ENCODE assay signal across 10 mouse cellular contexts in the genomic region with DNA sequence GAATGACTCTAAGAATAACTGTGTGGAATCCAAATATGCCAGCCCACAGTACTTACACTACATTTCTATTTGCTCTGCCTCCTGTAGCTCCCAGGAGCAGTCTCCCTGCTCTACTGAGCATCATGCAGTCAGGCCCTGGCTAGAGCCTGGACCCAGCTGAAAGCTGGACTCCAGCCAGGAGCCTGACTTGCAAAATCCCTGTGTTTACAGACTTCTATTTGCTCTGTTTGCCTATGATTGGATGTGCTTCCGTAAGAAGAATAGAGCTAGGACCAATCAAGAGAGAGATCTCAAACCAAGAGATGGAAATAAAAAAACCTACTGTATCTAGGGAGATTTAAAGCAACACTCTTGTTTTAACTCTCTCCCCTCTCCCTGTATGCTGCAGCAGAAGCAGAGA.
DNase-seq lines count a peak whose midpoint lies in the region; ATAC-seq lines count a peak whose summit lies in the region.
"Had no signal": no experiment of that assay in that cellular context is flagged by ENCODE, and none has a peak within 500 bp of the region (broad histone marks: within the 10 kb centered on the region; RNA-seq: fewer than 3 reads in every experiment).

No protein-coding gene starts in this region.

- H3K4me2 ChIP-seq in kidney, embryonic 14.5 days (replicated peaks; ENCODE audit: low read depth, low read length): no peak overlapping the region
- H3K4me2 ChIP-seq in hindbrain, embryonic 15.5 days: no peak overlapping the region
- no peak overlapping the region for H3K4me2 ChIP-seq in stomach, embryonic 16.5 days (ENCODE audit: low read depth, low read length)
- H3K4me2 ChIP-seq: heart, embryonic 15.5 days had no signal

- ATAC-seq in kidney, embryonic 14.5 days (ENCODE audit: low FRiP score, low TSS enrichment): peak; percentile 71; the same call in 1 of the 2 replicates
- peak; percentile 88 for ATAC-seq in hindbrain, embryonic 15.5 days (ENCODE audit: low FRiP score, low read depth)
- ATAC-seq in stomach, embryonic 16.5 days (ENCODE audit: insufficient read depth, low FRiP score): peak; percentile 92; the same call in 1 of the 2 replicates
- ATAC-seq in CD4-positive, CD25-positive, alpha-beta regulatory T cell, adult 4 months: no peak

- DNase-seq in kidney, postnatal 14 days: no peak
- peak; percentile 27 to 37 for DNase-seq in right cerebral cortex, postnatal 10 days (ENCODE audit: low spot score in 2 of 2)
- no peak for DNase-seq in right cerebral cortex, postnatal 25 days
- no peak for DNase-seq in embryo, embryonic 10 days (ENCODE audit: low spot score)

- no peak overlapping the region for H3K4me3 ChIP-seq in kidney, embryonic 14.5 days (ENCODE audit: low read length)
- no peak overlapping the region for H3K4me3 ChIP-seq in hindbrain, embryonic 15.5 days
- no peak overlapping the region for H3K4me3 ChIP-seq in stomach, embryonic 16.5 days (replicated peaks; ENCODE audit: low read length)
- H3K4me3 ChIP-seq: erythroblast, embryonic 14.5 days; heart, embryonic 15.5 days had no signal

- no peaks in the 10 kb centered on the region for H3K36me3 ChIP-seq in kidney, embryonic 14.5 days (ENCODE audit: control insufficient read depth, insufficient read depth, low read length)
- no peaks in the 10 kb centered on the region for H3K36me3 ChIP-seq in hindbrain, embryonic 15.5 days
- H3K36me3 ChIP-seq in stomach, embryonic 16.5 days (ENCODE audit: control insufficient read depth, insufficient read depth, low read length): no peaks in the 10 kb centered on the region
- H3K36me3 ChIP-seq: heart, embryonic 15.5 days had no signal

- no peak overlapping the region for H3K27ac ChIP-seq in kidney, embryonic 14.5 days (ENCODE audit: low read depth, low read length)
- H3K27ac ChIP-seq in hindbrain, embryonic 15.5 days (replicated peaks): peak overlapping the region; percentile 38; the same call in 1 of the 2 replicates
- H3K27ac ChIP-seq in stomach, embryonic 16.5 days (ENCODE audit: low read length): no peak overlapping the region
- H3K27ac ChIP-seq: heart, embryonic 15.5 days had no signal

- no peak overlapping the region for H3K9ac ChIP-seq in kidney, embryonic 14.5 days (ENCODE audit: low read depth, low read length)
- no peak overlapping the region for H3K9ac ChIP-seq in hindbrain, embryonic 15.5 days
- H3K9ac ChIP-seq in stomach, embryonic 16.5 days (ENCODE audit: low read length): no peak overlapping the region
- H3K9ac ChIP-seq: heart, embryonic 15.5 days had no signal

- no peaks in the 10 kb centered on the region for H3K4me1 ChIP-seq in kidney, embryonic 14.5 days (ENCODE audit: control insufficient read depth, insufficient read depth, low read length)
- 0 out of 2 replicates have a peak, but pooled peaks cover 2% of the 10 kb centered on the region for H3K4me1 ChIP-seq in hindbrain, embryonic 15.5 days (replicated peaks)
- H3K4me1 ChIP-seq in stomach, embryonic 16.5 days (ENCODE audit: control insufficient read depth, insufficient read depth, low read length): no peaks in the 10 kb centered on the region
- H3K4me1 ChIP-seq: heart, embryonic 15.5 days had no signal

- H3K27me3 ChIP-seq in kidney, embryonic 14.5 days (ENCODE audit: control insufficient read depth, insufficient read depth, low read length): no peaks in the 10 kb centered on the region
- no peaks in the 10 kb centered on the region for H3K27me3 ChIP-seq in hindbrain, embryonic 15.5 days
- no peaks in the 10 kb centered on the region for H3K27me3 ChIP-seq in stomach, embryonic 16.5 days (ENCODE audit: control insufficient read depth, insufficient read depth, low read length)
- H3K27me3 ChIP-seq: heart, embryonic 15.5 days had no signal

- 68% methylated on average over 1 of the region's 1 CpGs for WGBS in kidney, embryonic 14.5 days
- WGBS in hindbrain, embryonic 15.5 days: 70% methylated on average over 1 of the region's 1 CpGs
- 47% methylated on average over 1 of the region's 1 CpGs for WGBS in stomach, embryonic 16.5 days

- H3K9me3 ChIP-seq in kidney, embryonic 14.5 days (ENCODE audit: control insufficient read depth, low read length): no peaks in the 10 kb centered on the region
- no peaks in the 10 kb centered on the region for H3K9me3 ChIP-seq in hindbrain, embryonic 15.5 days
- H3K9me3 ChIP-seq in stomach, embryonic 16.5 days (replicated peaks; ENCODE audit: control insufficient read depth, low read length): no peaks in the 10 kb centered on the region
- H3K9me3 ChIP-seq: heart, embryonic 15.5 days had no signal

Comparison
In these comparisons a context has a peak if more than half of its experiments do, and no peak if none do; other contexts are left out.
1. DNase-seq: peak in right cerebral cortex, postnatal 10 days (2 of 2); none in kidney, postnatal 14 days (single experiment), right cerebral cortex, postnatal 25 days (single experiment) and embryo, embryonic 10 days (single experiment).